Mouse (Mus musculus) stomach, postnatal 0 days (tissue): ENCODE measurements around the gene Sf3b6.

Experiments
- CTCF ChIP-seq: IDR thresholded peaks from 2 replicates; pipeline ENCODE4 v1.5.1; 2016; ENCODE audit warnings: antibody characterized with exemption, low read depth, mild to moderate bottlenecking, moderate library complexity
- EP300 ChIP-seq: optimal IDR thresholded peaks from 2 replicates; pipeline ENCODE3; 2016; ENCODE audit warnings: antibody characterized with exemption

DNA sequence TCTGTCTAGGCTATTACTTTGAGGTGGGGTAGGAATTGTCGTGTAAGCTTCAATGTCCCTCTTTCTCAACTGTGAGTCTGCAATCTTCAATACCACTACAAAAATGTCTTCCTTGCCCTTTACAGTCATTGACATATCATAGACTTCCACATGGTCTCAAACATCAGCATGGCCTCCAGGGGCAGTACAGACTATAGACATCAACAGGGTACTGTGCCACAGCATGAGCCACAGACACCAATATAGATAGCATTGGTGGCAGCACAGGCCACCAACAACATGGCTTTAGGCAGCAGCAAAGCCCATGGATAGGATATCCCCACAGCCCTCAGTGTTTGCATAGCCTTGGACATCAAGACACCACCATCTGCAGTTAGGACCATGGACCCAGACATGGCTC lies 36.1 kb upstream of the Sf3b6 start:
- no peak for TF ChIP-seq EP300
- no peak for TF ChIP-seq CTCF
